Mouse (Mus musculus): ENCODE results near the gene Rhox4d.
"Not testable (repeated sequence)": the region's sequence is repeated elsewhere in the genome, so short reads cannot be mapped to it uniquely, and the experiment has no call there.

Gene Rhox4d

DNA sequence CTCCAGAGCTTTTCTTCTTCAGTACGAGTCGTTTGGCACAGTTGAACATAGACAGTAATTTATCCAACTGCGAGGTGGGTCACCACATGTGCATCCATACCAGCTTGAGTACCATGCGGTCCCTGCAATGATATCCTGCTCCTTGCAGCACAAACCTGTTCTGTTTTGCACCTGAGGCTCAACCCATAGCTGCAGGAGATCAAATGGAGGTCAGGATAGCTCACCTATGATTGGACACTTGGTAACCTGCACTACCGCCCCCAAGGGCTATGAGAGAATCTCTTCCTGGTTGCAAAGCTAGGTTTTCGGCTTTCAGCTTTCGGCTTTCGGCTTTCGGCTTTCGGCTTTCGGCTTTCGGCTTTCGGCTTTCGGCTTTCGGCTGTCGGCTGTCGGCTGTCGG, at the start of gene Rhox4d:
Gene Rhox4d, plus strand, starts transcription at position 301 of the 400 bp plus-strand sequence.
- not testable (repeated sequence) for DNase-seq (ENCODE audit: low read depth, low spot score)

DNA sequence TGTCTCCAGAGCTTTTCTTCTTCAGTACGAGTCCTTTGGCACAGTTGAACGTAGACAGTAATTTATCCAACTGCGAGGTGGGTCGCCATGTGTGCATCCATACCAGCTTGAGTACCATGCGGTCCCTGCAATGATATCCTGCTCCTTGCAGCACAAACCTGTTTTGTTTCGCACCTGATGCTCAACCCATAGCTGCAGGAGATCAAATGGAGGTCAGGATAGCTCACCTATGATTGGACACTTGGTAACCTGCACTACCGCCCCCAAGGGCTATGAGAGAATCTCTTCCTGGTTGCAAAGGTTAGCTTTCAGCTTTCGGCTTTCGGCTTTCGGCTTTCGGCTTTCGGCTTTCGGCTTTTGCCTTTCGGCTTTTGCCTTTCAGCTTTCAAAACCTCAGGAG, 34.1 kb upstream of the Rhox4d start, which contains the start of gene Rhox4c:
Gene Rhox4c, plus strand, starts transcription at position 301 of the 400 bp plus-strand sequence.
- DNase-seq (ENCODE audit: low read depth, low spot score), result not testable (repeated sequence)

DNA sequence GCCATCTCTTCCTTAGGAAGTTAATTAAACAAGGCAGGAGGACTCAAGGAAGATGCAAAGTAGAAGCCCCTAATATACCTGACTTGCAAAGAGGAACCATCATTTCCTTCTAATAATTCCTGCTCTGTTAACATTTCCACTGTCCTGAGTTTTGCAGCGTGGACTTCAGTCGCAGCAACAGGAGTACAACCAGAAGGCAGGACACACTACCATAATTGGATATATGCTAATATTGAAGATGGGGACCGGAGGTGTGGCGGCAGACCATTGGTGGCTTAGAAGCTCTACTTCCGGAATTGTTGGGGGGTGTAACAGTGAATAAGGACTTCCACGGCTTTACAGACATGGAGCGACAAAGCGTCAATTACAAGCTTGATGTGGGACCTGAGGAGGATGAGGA, 16.0 kb downstream of the Rhox4d start, which contains the start of gene Rhox2e:
Gene Rhox2e, plus strand, starts transcription at position 301 of the 400 bp plus-strand sequence.
- DNase-seq (ENCODE audit: low read depth, low spot score), result not testable (repeated sequence)

DNA sequence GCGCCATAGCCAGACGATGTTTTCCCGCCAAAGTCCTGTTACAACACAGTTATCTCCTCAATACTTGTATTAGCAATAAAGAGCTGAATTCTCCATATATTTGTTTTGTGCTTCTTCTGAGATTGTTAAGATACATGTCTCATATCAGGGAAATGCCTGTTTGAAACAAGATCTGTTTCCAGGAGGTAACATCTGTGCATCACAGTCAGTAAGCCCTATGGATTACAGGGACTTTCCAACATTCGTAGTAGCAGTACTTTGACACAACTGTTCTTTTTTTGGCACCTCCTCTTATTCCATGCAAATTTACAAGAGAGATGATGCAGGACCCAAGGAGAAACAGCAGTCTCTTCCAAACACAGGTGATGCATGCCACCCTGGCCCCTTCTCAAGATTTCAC, 27.6 kb downstream of the Rhox4d start, which contains the start of gene Rhox3e:
Gene Rhox3e, plus strand, starts transcription at position 301 of the 400 bp plus-strand sequence.
- DNase-seq (ENCODE audit: low read depth, low spot score), result not testable (repeated sequence)

- not testable (repeated sequence) for DNase-seq (ENCODE audit: low read depth, low spot score)
These were observed 43.0 kb downstream of the Rhox4d start, which contains the start of gene Rhox4e for GRCm38 (mm10) chrX:37557112-37557511. Gene Rhox4e (plus strand): TSS chrX:37557412.
